Mouse (Mus musculus) myocyte (in vitro differentiated cells): ENCODE results near the gene Pramel7.
"Not testable (repeated sequence)": the region's sequence is repeated elsewhere in the genome, so short reads cannot be mapped to it uniquely, and the experiment has no call there.

ENCODE experiments used
- CEBPB ChIP-seq: IDR thresholded peaks from 2 replicates; pipeline ENCODE4 v1.6.1; 2011; ENCODE audit warnings: mild to moderate bottlenecking, moderate library complexity; ENCODE audit not compliant: poor library complexity, insufficient read depth, severe bottlenecking
- MYOG ChIP-seq, 3 experiments: IDR thresholded peaks; one replicate each; pipeline ENCODE4 v1.6.1; 2011; ENCODE audit warnings: control low read depth in 2 of 3, low read depth in 2 of 3, mild to moderate bottlenecking in 2 of 3; ENCODE audit not compliant: insufficient read length in 2 of 3, control insufficient read depth in 1 of 3, insufficient read depth in 1 of 3
- POLR2A ChIP-seq: IDR thresholded peaks from one replicate; pipeline ENCODE4 v1.6.1; 2011; ENCODE audit warnings: low read depth, mild to moderate bottlenecking, control low read depth, moderate library complexity; ENCODE audit not compliant: insufficient read length

GRCm38 (mm10) chr2:87525899-87526616, 29.2 kb upstream of the Pramel7 start:
- not testable (repeated sequence) for TF ChIP-seq POLR2A; CEBPB; MYOG (IDR thresholded peaks at IDR 0.05; ENCODE audit: control insufficient read depth in 1 of 3, insufficient read depth in 1 of 3, insufficient read length in 2 of 3, low read depth in 2 of 3)
